Mouse (Mus musculus): ENCODE measurements around the gene Fbxo44.

- TF ChIP-seq CTCF (IDR thresholded peaks at IDR 0.05; ENCODE audit: extremely low read depth, insufficient read depth, insufficient read length, insufficient replicate concordance): no peak
- no peak for TF ChIP-seq POLR2A (IDR thresholded peaks at IDR 0.05; ENCODE audit: low read depth, low read length)
Observed at GRCm38 (mm10) chr4:148130133-148130532, 30.1 kb downstream of the Fbxo44 start, which contains the start of gene Mad2l2.

Measured in spleen, adult 2 months (tissue).